Mouse (Mus musculus): Measurements from ENCODE around the gene 1110051M20Rik. TPM values are rescaled to one million over a fixed set of nuclear protein-coding genes. Genes with fewer than 3 reads are reported as not detected.

Gene 1110051M20Rik
- polyA plus RNA-seq, 1 experiment from 2014 or later, result 81.5 TPM

GRCm38 (mm10) chr2:91258054-91258453 is 186.4 kb downstream of the 1110051M20Rik start:
- Histone ChIP-seq H3K4me2 (peak overlapping the region; percentile 95), H3K4me1 (replicated peaks) (peaks cover 37% of the 10 kb centered on the region), H3K9ac (replicated peaks) (peak overlapping the region; percentile 75), H3K27me3 (peaks cover 24% of the 10 kb centered on the region), H3K36me3 (peaks cover 33% of the 10 kb centered on the region), H3K27ac (peak overlapping the region; percentile 91), H3K9me3 (no peaks in the 10 kb centered on the region), H3K4me3 (replicated peaks) (peak overlapping the region; percentile 69)
- ATAC-seq (ENCODE audit: insufficient number of reproducible peaks, insufficient read depth, low FRiP score, low TSS enrichment, low read depth), result 0 out of 2 replicates have a peak, but pooled peaks have one; percentile 1
- 74% methylated on average over 5 of the region's 5 CpGs for WGBS

- 2% methylated on average over 22 of the region's 22 CpGs for WGBS
- H3K27me3 ChIP-seq, result peaks cover 24% of the 10 kb centered on the region
- H3K36me3 ChIP-seq, result peaks cover 26% of the 10 kb centered on the region
- H3K9me3 ChIP-seq, result no peaks in the 10 kb centered on the region
- ATAC-seq (ENCODE audit: insufficient number of reproducible peaks, insufficient read depth, low FRiP score, low TSS enrichment, low read depth), result peak; percentile 87
- H3K4me3 ChIP-seq (replicated peaks), result peak overlapping the region; percentile 69
- peaks cover 37% of the 10 kb centered on the region for H3K4me1 ChIP-seq (replicated peaks)
- peak overlapping the region; percentile 91 for H3K27ac ChIP-seq
- peak overlapping the region; percentile 95 for H3K4me2 ChIP-seq
- peak overlapping the region; percentile 75 for H3K9ac ChIP-seq (replicated peaks)
Measured at GRCm38 (mm10) chr2:91257126-91257980, 187.2 kb downstream of the 1110051M20Rik start.

- H3K36me3 ChIP-seq, result peaks cover 20% of the 10 kb centered on the region
- peaks cover 24% of the 10 kb centered on the region for H3K27me3 ChIP-seq
- peaks cover 37% of the 10 kb centered on the region for H3K4me1 ChIP-seq (replicated peaks)
- peak overlapping the region; percentile 91 for H3K27ac ChIP-seq
- under 1% methylated on average over 52 of the region's 52 CpGs for WGBS
- no peaks in the 10 kb centered on the region for H3K9me3 ChIP-seq
- peak overlapping the region; percentile 69 for H3K4me3 ChIP-seq (replicated peaks)
- peak overlapping the region; percentile 95 for H3K4me2 ChIP-seq
- peak overlapping the region; percentile 75 for H3K9ac ChIP-seq (replicated peaks)
- peak; percentile 50 for ATAC-seq (ENCODE audit: insufficient number of reproducible peaks, insufficient read depth, low FRiP score, low TSS enrichment, low read depth)
Measured at GRCm38 (mm10) chr2:91256256-91257125, 188.0 kb downstream of the 1110051M20Rik start.

GRCm38 (mm10) chr2:91255661-91256150 is 188.8 kb downstream of the 1110051M20Rik start, which contains the start of gene Pacsin3:
Gene Pacsin3, plus strand, starts transcription at chr2:91255954.
- ATAC-seq (ENCODE audit: insufficient number of reproducible peaks, insufficient read depth, low FRiP score, low TSS enrichment, low read depth), result no peak
- H3K9me3 ChIP-seq, result no peaks in the 10 kb centered on the region

GRCm38 (mm10) chr2:91254725-91255380 is 189.7 kb downstream of the 1110051M20Rik start:
- Histone ChIP-seq H3K36me3 (peaks cover 4% of the 10 kb centered on the region; the same call in 1 of the 2 replicates), H3K27ac (no peak overlapping the region), H3K9ac (replicated peaks) (no peak overlapping the region), H3K4me3 (replicated peaks) (no peak overlapping the region), H3K4me2 (peak overlapping the region; percentile 95), H3K27me3 (peaks cover 24% of the 10 kb centered on the region), H3K4me1 (replicated peaks) (peaks cover 37% of the 10 kb centered on the region), H3K9me3 (no peaks in the 10 kb centered on the region)
- WGBS, result 8% methylated on average over 8 of the region's 8 CpGs
- ATAC-seq (ENCODE audit: insufficient number of reproducible peaks, insufficient read depth, low FRiP score, low TSS enrichment, low read depth), result no peak

More at GRCm38 (mm10) chr2:91255661-91256150, 188.8 kb downstream of the 1110051M20Rik start, which contains the start of gene Pacsin3:
- peak within 1 kb of the TSS; percentile 91 for H3K27ac ChIP-seq
- peak within 1 kb of the TSS; percentile 69 for H3K4me3 ChIP-seq (replicated peaks)
- peak within 1 kb of the TSS; percentile 75 for H3K9ac ChIP-seq (replicated peaks)
- WGBS, result 1% methylated on average over 27 of the region's 27 CpGs
- peaks cover 24% of the 10 kb centered on the region for H3K27me3 ChIP-seq
- H3K4me2 ChIP-seq, result peak within 1 kb of the TSS; percentile 95
- peaks cover 12% of the 10 kb centered on the region for H3K36me3 ChIP-seq
- peaks cover 37% of the 10 kb centered on the region for H3K4me1 ChIP-seq (replicated peaks)

- 52% methylated on average over 4 of the region's 4 CpGs for WGBS
- Histone ChIP-seq H3K27ac (no peak overlapping the region), H3K4me3 (replicated peaks) (no peak overlapping the region), H3K27me3 (peaks cover 24% of the 10 kb centered on the region), H3K9me3 (no peaks in the 10 kb centered on the region), H3K9ac (replicated peaks) (no peak overlapping the region), H3K4me2 (no peak overlapping the region), H3K4me1 (replicated peaks) (peaks cover 22% of the 10 kb centered on the region), H3K36me3 (no peaks in the 10 kb centered on the region)
- no peak for ATAC-seq (ENCODE audit: insufficient number of reproducible peaks, insufficient read depth, low FRiP score, low TSS enrichment, low read depth)
Measured at GRCm38 (mm10) chr2:91252512-91252911, 192.0 kb downstream of the 1110051M20Rik start.

- H3K9ac ChIP-seq (replicated peaks), result no peak overlapping the region
- 76% methylated on average over 4 of the region's 4 CpGs for WGBS
- no peaks in the 10 kb centered on the region for H3K36me3 ChIP-seq
- H3K4me1 ChIP-seq (replicated peaks), result peaks cover 21% of the 10 kb centered on the region
- H3K27ac ChIP-seq, result no peak overlapping the region
- H3K4me2 ChIP-seq, result no peak overlapping the region
- peaks cover 24% of the 10 kb centered on the region for H3K27me3 ChIP-seq
- no peak for ATAC-seq (ENCODE audit: insufficient number of reproducible peaks, insufficient read depth, low FRiP score, low TSS enrichment, low read depth)
- H3K9me3 ChIP-seq, result no peaks in the 10 kb centered on the region
- no peak overlapping the region for H3K4me3 ChIP-seq (replicated peaks)
Measured at GRCm38 (mm10) chr2:91252001-91252400, 192.5 kb downstream of the 1110051M20Rik start.

GRCm38 (mm10) chr2:91248366-91248765 is 196.1 kb downstream of the 1110051M20Rik start:
- ATAC-seq (ENCODE audit: insufficient number of reproducible peaks, insufficient read depth, low FRiP score, low TSS enrichment, low read depth), result no peak
- Histone ChIP-seq H3K4me1 (replicated peaks) (no peaks in the 10 kb centered on the region), H3K9me3 (no peaks in the 10 kb centered on the region), H3K36me3 (no peaks in the 10 kb centered on the region), H3K27me3 (no peaks in the 10 kb centered on the region), H3K27ac (no peak overlapping the region), H3K4me2 (no peak overlapping the region), H3K4me3 (replicated peaks) (no peak overlapping the region), H3K9ac (replicated peaks) (no peak overlapping the region)
- WGBS, result 91% methylated on average over 4 of the region's 4 CpGs

- Histone ChIP-seq H3K27ac (no peak overlapping the region), H3K9me3 (no peaks in the 10 kb centered on the region), H3K4me1 (replicated peaks) (no peaks in the 10 kb centered on the region), H3K27me3 (no peaks in the 10 kb centered on the region), H3K9ac (replicated peaks) (no peak overlapping the region), H3K4me2 (no peak overlapping the region), H3K4me3 (replicated peaks) (no peak overlapping the region), H3K36me3 (no peaks in the 10 kb centered on the region)
- WGBS, result 77% methylated on average over 5 of the region's 5 CpGs
- no peak for ATAC-seq (ENCODE audit: insufficient number of reproducible peaks, insufficient read depth, low FRiP score, low TSS enrichment, low read depth)
Measured at GRCm38 (mm10) chr2:91244557-91245228, 199.8 kb downstream of the 1110051M20Rik start.

- Histone ChIP-seq H3K27me3 (no peaks in the 10 kb centered on the region), H3K9me3 (no peaks in the 10 kb centered on the region), H3K9ac (replicated peaks) (no peak overlapping the region), H3K36me3 (no peaks in the 10 kb centered on the region), H3K4me1 (replicated peaks) (no peaks in the 10 kb centered on the region), H3K4me2 (no peak overlapping the region), H3K4me3 (replicated peaks) (no peak overlapping the region), H3K27ac (no peak overlapping the region)
- 61% methylated on average over 3 of the region's 3 CpGs for WGBS
- ATAC-seq (ENCODE audit: insufficient number of reproducible peaks, insufficient read depth, low FRiP score, low TSS enrichment, low read depth), result no peak
Measured at GRCm38 (mm10) chr2:91243416-91243815, 201.1 kb downstream of the 1110051M20Rik start.
